Mouse (Mus musculus): ENCODE results near the gene Akip1. TPM values are rescaled to one million over a fixed set of nuclear protein-coding genes. Genes with fewer than 3 reads are reported as not detected.

Akip1 gene
- polyA plus RNA-seq, 1 experiment from 2014 or later, result 16.2 TPM

DNA sequence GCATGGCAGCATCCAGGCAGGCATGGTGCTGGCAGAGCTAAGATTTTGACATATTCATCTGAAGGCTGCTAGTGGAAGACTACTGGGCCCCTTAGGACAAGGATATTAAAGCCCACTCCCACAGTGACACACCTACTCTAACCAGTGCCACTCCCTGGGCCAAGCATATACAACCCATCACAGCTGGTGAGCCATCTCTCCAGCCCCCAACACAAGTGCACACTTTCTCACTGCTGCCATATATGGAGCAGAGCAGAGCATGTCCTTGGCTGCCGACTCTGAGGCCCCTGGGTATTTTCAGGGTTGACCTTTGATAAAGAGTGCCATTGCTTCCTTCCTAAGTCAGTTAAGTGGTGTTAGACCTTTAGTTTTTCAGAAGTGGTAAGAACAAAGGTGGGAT is 6.6 kb downstream of the Akip1 start:
- H3K36me3 ChIP-seq, result peaks cover 30% of the 10 kb centered on the region
- 77% methylated on average over 1 of the region's 1 CpGs for WGBS
- no peak overlapping the region for H3K9ac ChIP-seq (replicated peaks)
- no peak overlapping the region for H3K4me3 ChIP-seq (replicated peaks)
- H3K9me3 ChIP-seq (replicated peaks), result no peaks in the 10 kb centered on the region
- no peak for ATAC-seq (ENCODE audit: low FRiP score)
- H3K27me3 ChIP-seq (replicated peaks), result no peaks in the 10 kb centered on the region
- no peak overlapping the region for H3K27ac ChIP-seq (replicated peaks)
- no peaks in the 10 kb centered on the region for H3K4me1 ChIP-seq
- no peak overlapping the region for H3K4me2 ChIP-seq

DNA sequence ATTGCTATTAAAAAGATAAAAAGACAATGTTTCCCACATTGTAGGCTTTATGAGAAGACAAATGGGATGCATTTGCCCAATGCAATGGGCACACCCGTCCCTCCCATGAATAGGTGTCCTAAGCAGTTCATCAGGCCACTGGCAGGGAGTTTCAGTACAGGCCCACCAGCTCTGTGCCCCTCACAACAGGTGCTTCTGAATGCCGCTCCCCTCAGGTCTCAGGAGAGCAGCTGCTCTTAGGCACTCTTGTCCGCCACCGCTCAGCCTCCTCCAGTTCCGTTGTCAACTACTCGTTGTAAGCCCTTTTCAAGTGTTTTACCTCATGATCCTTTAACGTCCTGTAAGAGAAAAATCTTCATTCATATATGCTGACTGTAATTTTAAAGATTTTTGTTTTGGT is 8.7 kb downstream of the Akip1 start:
- Histone ChIP-seq H3K36me3 (peaks cover 30% of the 10 kb centered on the region), H3K4me2 (no peak overlapping the region), H3K4me1 (no peaks in the 10 kb centered on the region), H3K9me3 (replicated peaks) (no peaks in the 10 kb centered on the region), H3K9ac (replicated peaks) (no peak overlapping the region), H3K27me3 (replicated peaks) (no peaks in the 10 kb centered on the region), H3K27ac (replicated peaks) (no peak overlapping the region), H3K4me3 (replicated peaks) (no peak overlapping the region)
- WGBS, result 80% methylated on average over 7 of the region's 7 CpGs
- ATAC-seq (ENCODE audit: low FRiP score), result no peak

DNA sequence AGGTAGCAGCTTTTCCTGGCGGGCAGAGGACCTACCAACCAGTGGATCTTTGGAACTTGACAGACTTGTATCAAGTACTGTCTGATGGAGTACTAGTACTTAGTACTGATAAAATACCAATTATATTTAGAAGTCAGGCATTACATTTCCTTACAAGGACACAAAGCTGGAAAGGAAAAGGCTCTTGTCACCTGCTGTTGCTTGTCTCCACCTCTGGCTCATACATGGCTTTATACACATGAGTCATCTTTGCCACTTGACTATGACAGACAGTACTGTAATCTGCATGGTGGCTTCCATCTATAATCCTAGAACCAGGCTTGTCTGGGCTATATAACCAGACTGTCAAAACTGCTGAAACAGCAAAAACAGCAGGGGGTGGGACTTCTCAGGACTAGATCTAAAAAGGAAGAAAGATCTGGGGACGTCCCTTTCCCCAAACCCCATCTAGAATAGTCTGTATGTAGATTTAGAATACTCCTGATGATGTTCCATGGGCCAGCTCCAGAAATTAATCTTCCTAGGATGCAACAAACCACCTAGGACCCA is 10.0 kb downstream of the Akip1 start:
- H3K9ac ChIP-seq (replicated peaks), result no peak overlapping the region
- H3K36me3 ChIP-seq, result peaks cover 30% of the 10 kb centered on the region
- no peak for ATAC-seq (ENCODE audit: low FRiP score)
- H3K9me3 ChIP-seq (replicated peaks), result no peaks in the 10 kb centered on the region
- H3K4me1 ChIP-seq, result no peaks in the 10 kb centered on the region
- H3K4me3 ChIP-seq (replicated peaks), result no peak overlapping the region
- H3K4me2 ChIP-seq, result no peak overlapping the region
- no peak overlapping the region for H3K27ac ChIP-seq (replicated peaks)
- H3K27me3 ChIP-seq (replicated peaks), result no peaks in the 10 kb centered on the region
- WGBS, result 89% methylated on average over 2 of the region's 2 CpGs

GRCm38 (mm10) chr7:109719286-109719685 is 15.8 kb downstream of the Akip1 start:
- no peak overlapping the region for H3K4me2 ChIP-seq
- ATAC-seq (ENCODE audit: low FRiP score), result no peak
- H3K9ac ChIP-seq (replicated peaks), result no peak overlapping the region
- no peaks in the 10 kb centered on the region for H3K27me3 ChIP-seq (replicated peaks)
- H3K36me3 ChIP-seq, result no peaks in the 10 kb centered on the region
- no peaks in the 10 kb centered on the region for H3K4me1 ChIP-seq
- 65% methylated on average over 9 of the region's 9 CpGs for WGBS
- H3K9me3 ChIP-seq (replicated peaks), result no peaks in the 10 kb centered on the region
- H3K4me3 ChIP-seq (replicated peaks), result no peak overlapping the region
- no peak overlapping the region for H3K27ac ChIP-seq (replicated peaks)

DNA sequence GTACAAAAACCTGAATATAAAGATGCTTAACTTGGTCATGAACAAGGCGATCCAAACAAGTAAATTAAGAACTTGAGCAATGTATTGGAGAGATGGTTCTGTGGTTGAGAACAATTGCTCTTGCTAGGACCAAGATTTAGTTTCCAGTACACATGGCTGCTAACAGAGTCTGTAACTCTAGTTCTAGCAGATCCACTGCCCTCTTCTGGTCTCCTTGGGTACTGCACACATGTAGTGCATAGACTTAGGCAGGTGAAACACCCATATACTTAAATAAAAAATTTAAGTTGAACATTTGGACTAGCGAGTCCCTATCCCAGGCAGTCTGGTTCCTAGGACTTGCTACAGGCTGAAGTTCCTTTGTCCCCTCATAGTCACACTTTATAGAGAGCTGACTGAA is 19.1 kb downstream of the Akip1 start:
- Histone ChIP-seq H3K4me1 (no peaks in the 10 kb centered on the region), H3K9ac (replicated peaks) (no peak overlapping the region), H3K9me3 (replicated peaks) (no peaks in the 10 kb centered on the region), H3K36me3 (no peaks in the 10 kb centered on the region), H3K4me2 (no peak overlapping the region), H3K27ac (replicated peaks) (no peak overlapping the region), H3K4me3 (replicated peaks) (no peak overlapping the region), H3K27me3 (replicated peaks) (no peaks in the 10 kb centered on the region)
- WGBS, result 93% methylated on average over 2 of the region's 2 CpGs
- no peak for ATAC-seq (ENCODE audit: low FRiP score)

DNA sequence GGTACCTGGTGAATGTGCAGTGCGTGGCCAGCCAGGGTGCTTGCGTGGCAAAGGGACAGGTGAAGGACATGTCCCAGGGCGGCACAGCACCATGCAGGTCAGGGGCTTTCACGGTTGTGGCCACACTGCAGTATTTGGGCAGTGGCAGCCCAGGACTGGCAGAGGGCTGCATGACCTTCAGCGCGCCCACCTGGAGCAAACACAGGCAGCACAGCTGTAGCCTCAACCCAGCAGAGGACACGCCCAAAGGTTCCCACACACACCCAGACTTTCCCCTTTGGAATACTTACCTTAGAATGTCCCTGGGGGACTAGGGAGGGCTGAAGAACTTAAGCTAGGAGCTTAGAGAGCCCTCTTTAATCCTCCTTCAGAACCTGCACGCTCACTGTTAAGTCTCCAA is 19.6 kb downstream of the Akip1 start:
- WGBS, result 95% methylated on average over 8 of the region's 8 CpGs
- Histone ChIP-seq H3K4me1 (no peaks in the 10 kb centered on the region), H3K36me3 (no peaks in the 10 kb centered on the region), H3K9me3 (replicated peaks) (no peaks in the 10 kb centered on the region), H3K4me2 (no peak overlapping the region), H3K27me3 (replicated peaks) (no peaks in the 10 kb centered on the region), H3K27ac (replicated peaks) (no peak overlapping the region), H3K4me3 (replicated peaks) (no peak overlapping the region), H3K9ac (replicated peaks) (no peak overlapping the region)
- no peak for ATAC-seq (ENCODE audit: low FRiP score)

- Histone ChIP-seq H3K4me2 (no peak within 1 kb of the TSS), H3K36me3 (no peaks in the 10 kb centered on the region), H3K9ac (replicated peaks) (no peak within 1 kb of the TSS), H3K4me3 (replicated peaks) (no peak within 1 kb of the TSS), H3K4me1 (no peaks in the 10 kb centered on the region), H3K27me3 (replicated peaks) (no peaks in the 10 kb centered on the region), H3K9me3 (replicated peaks) (no peaks in the 10 kb centered on the region), H3K27ac (replicated peaks) (no peak within 1 kb of the TSS)
- WGBS, result 94% methylated on average over 5 of the region's 5 CpGs
- ATAC-seq (ENCODE audit: low FRiP score), result no peak
Observed at GRCm38 (mm10) chr7:109723697-109724096, 20.2 kb downstream of the Akip1 start, which contains the start of gene BC051019. Gene BC051019, minus strand, starts transcription at chr7:109723850.

GRCm38 (mm10) chr7:109731626-109732025 is 28.1 kb downstream of the Akip1 start, which contains the start of gene Ascl3:
Gene Ascl3, minus strand, starts transcription at chr7:109731726.
- Histone ChIP-seq H3K4me2 (no peak within 1 kb of the TSS), H3K4me3 (replicated peaks) (no peak within 1 kb of the TSS), H3K4me1 (0 out of 2 replicates have a peak, but pooled peaks cover 3% of the 10 kb centered on the region), H3K9ac (replicated peaks) (no peak within 1 kb of the TSS), H3K36me3 (peaks cover 21% of the 10 kb centered on the region), H3K9me3 (replicated peaks) (no peaks in the 10 kb centered on the region), H3K27ac (replicated peaks) (no peak within 1 kb of the TSS), H3K27me3 (replicated peaks) (no peaks in the 10 kb centered on the region)
- ATAC-seq (ENCODE audit: low FRiP score), result no peak
- 85% methylated on average over 5 of the region's 5 CpGs for WGBS

- Histone ChIP-seq H3K4me3 (replicated peaks) (no peak overlapping the region), H3K9me3 (replicated peaks) (no peaks in the 10 kb centered on the region), H3K36me3 (peaks cover 38% of the 10 kb centered on the region), H3K27ac (replicated peaks) (no peak overlapping the region), H3K9ac (replicated peaks) (no peak overlapping the region), H3K4me1 (no peaks in the 10 kb centered on the region), H3K4me2 (no peak overlapping the region), H3K27me3 (replicated peaks) (no peaks in the 10 kb centered on the region)
- no peak for ATAC-seq (ENCODE audit: low FRiP score)
- 91% methylated on average over 4 of the region's 4 CpGs for WGBS
Observed at GRCm38 (mm10) chr7:109734806-109735205, 31.3 kb downstream of the Akip1 start.

- Histone ChIP-seq H3K9ac (replicated peaks) (no peak overlapping the region), H3K27ac (replicated peaks) (no peak overlapping the region), H3K9me3 (replicated peaks) (no peaks in the 10 kb centered on the region), H3K36me3 (peaks cover 69% of the 10 kb centered on the region), H3K27me3 (replicated peaks) (no peaks in the 10 kb centered on the region), H3K4me2 (no peak overlapping the region), H3K4me3 (replicated peaks) (no peak overlapping the region), H3K4me1 (no peaks in the 10 kb centered on the region)
- 95% methylated on average over 5 of the region's 5 CpGs for WGBS
- ATAC-seq (ENCODE audit: low FRiP score), result no peak
Observed at GRCm38 (mm10) chr7:109739822-109740370, 36.4 kb downstream of the Akip1 start.

DNA sequence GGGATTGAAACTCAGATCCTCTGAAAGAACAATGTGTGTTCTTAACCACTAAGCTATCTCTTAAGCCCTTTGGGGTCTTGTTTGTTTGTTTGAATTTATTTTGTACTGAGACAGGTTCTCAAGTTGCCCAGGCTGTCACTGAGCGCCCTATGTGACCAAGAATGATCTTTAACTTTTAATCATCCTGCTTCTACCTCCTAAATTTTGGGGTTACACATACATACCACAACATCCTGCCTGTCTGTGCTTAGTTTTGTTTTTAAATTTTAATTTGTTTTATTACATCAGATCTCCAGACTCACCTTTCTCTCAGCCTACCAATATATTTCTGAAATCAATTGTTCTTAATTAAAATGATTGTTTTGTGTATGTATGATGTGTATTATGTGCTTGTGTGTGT is 37.6 kb downstream of the Akip1 start:
- Histone ChIP-seq H3K9me3 (replicated peaks) (no peaks in the 10 kb centered on the region), H3K27me3 (replicated peaks) (no peaks in the 10 kb centered on the region), H3K36me3 (peaks cover 68% of the 10 kb centered on the region)

GRCm38 (mm10) chr7:109741703-109742102 is 38.2 kb downstream of the Akip1 start:
- no peak for ATAC-seq (ENCODE audit: low FRiP score)
- peaks cover 68% of the 10 kb centered on the region for H3K36me3 ChIP-seq
- H3K4me3 ChIP-seq (replicated peaks), result no peak overlapping the region
- no peak overlapping the region for H3K9ac ChIP-seq (replicated peaks)
- H3K27me3 ChIP-seq (replicated peaks), result no peaks in the 10 kb centered on the region
- no peak overlapping the region for H3K4me2 ChIP-seq
- no peaks in the 10 kb centered on the region for H3K4me1 ChIP-seq
- no peak overlapping the region for H3K27ac ChIP-seq (replicated peaks)
- H3K9me3 ChIP-seq (replicated peaks), result no peaks in the 10 kb centered on the region
- WGBS, result 87% methylated on average over 4 of the region's 4 CpGs

More for the DNA sequence above, 37.6 kb downstream of the Akip1 start:
- Histone ChIP-seq H3K9ac (replicated peaks) (no peak overlapping the region), H3K4me2 (no peak overlapping the region), H3K4me3 (replicated peaks) (no peak overlapping the region), H3K4me1 (no peaks in the 10 kb centered on the region), H3K27ac (replicated peaks) (no peak overlapping the region)
- no peak for ATAC-seq (ENCODE audit: low FRiP score)
- 92% methylated on average over 1 of the region's 1 CpGs for WGBS

All from neural tube, embryonic 15.5 days (tissue).